In genomic region chr17:46384061-46384801, GRCm38 (mm10) we compare ENCODE assay signal across 7 mouse cellular contexts. TPM values are rescaled to one million over a fixed set of nuclear protein-coding genes. Genes with fewer than 3 reads are reported as not detected.
DNase-seq lines count a peak whose midpoint lies in the region; ATAC-seq and TF ChIP-seq lines count a peak whose summit lies in the region.

No protein-coding gene starts in this region.

- no peak for TF ChIP-seq CTCF in embryonic fibroblast, embryonic 13.5 days (IDR thresholded peaks at IDR 0.05; ENCODE audit: borderline replicate concordance, insufficient read depth, low read length)

- no peak for TF ChIP-seq POLR2A in embryonic fibroblast, embryonic 13.5 days (IDR thresholded peaks at IDR 0.05; ENCODE audit: low read depth, low read length)

- H3K4me1 ChIP-seq in ES-E14 (ENCODE audit: control insufficient read depth in 2 of 2, insufficient read depth in 2 of 2, low read length in 2 of 2, poor library complexity in 1 of 2), result no peaks in the 10 kb centered on the region
- H3K4me1 ChIP-seq in embryonic fibroblast, embryonic 13.5 days (ENCODE audit: control insufficient read depth, insufficient read depth, low read length), result peaks cover 6% of the 10 kb centered on the region
- peaks cover 7% of the 10 kb centered on the region for H3K4me1 ChIP-seq in hindbrain, embryonic 11.5 days (replicated peaks; ENCODE audit: control insufficient read depth, insufficient read depth, low read length)
- H3K4me1 ChIP-seq in limb, embryonic 11.5 days (ENCODE audit: control insufficient read depth, insufficient read depth, low read length), result peaks cover 7% of the 10 kb centered on the region
- H3K4me1 ChIP-seq in midbrain, embryonic 14.5 days (ENCODE audit: control insufficient read depth, insufficient read depth, low read length), result peaks cover 17% of the 10 kb centered on the region
- H3K4me1 ChIP-seq in stomach, embryonic 14.5 days (ENCODE audit: control insufficient read depth, insufficient read depth, low read length), result peaks cover 9% of the 10 kb centered on the region

- peaks cover 2% of the 10 kb centered on the region for H3K36me3 ChIP-seq in ES-E14 (ENCODE audit: control insufficient read depth, insufficient read depth, low read length, poor library complexity, severe bottlenecking)
- 0 out of 2 replicates have a peak, but pooled peaks cover 2% of the 10 kb centered on the region for H3K36me3 ChIP-seq in hindbrain, embryonic 11.5 days (ENCODE audit: control insufficient read depth, insufficient read depth, low read length)
- peaks cover 3% of the 10 kb centered on the region for H3K36me3 ChIP-seq in limb, embryonic 11.5 days (ENCODE audit: control insufficient read depth, insufficient read depth, low read length)
- peaks cover 18% of the 10 kb centered on the region for H3K36me3 ChIP-seq in midbrain, embryonic 14.5 days (ENCODE audit: control insufficient read depth, insufficient read depth, low read length)
- H3K36me3 ChIP-seq in stomach, embryonic 14.5 days (ENCODE audit: control insufficient read depth, insufficient read depth, low read length), result peaks cover 16% of the 10 kb centered on the region

- in situ Hi-C loops in ES-E14 (cut with MboI; ENCODE audit: low sequenced_read_pairs in 2 of 2, unreplicated experiment in 2 of 2), result no loop called here

- WGBS in hindbrain, embryonic 11.5 days, result under 1% methylated on average over 57 of the region's 70 CpGs
- WGBS in limb, embryonic 11.5 days, result under 1% methylated on average over 68 of the region's 70 CpGs
- under 1% methylated on average over 70 of the region's 70 CpGs for WGBS in midbrain, embryonic 14.5 days
- WGBS in stomach, embryonic 14.5 days, result under 1% methylated on average over 68 of the region's 70 CpGs

- H3K9me3 ChIP-seq in ES-E14 (ENCODE audit: control insufficient read depth, insufficient read depth, low read depth, low read length), result no peaks in the 10 kb centered on the region
- H3K9me3 ChIP-seq in hindbrain, embryonic 11.5 days (ENCODE audit: control insufficient read depth, low read length), result no peaks in the 10 kb centered on the region
- no peaks in the 10 kb centered on the region for H3K9me3 ChIP-seq in limb, embryonic 11.5 days (ENCODE audit: control insufficient read depth, low read length)
- H3K9me3 ChIP-seq in midbrain, embryonic 14.5 days (ENCODE audit: control insufficient read depth, low read length), result no peaks in the 10 kb centered on the region
- no peaks in the 10 kb centered on the region for H3K9me3 ChIP-seq in stomach, embryonic 14.5 days (ENCODE audit: control insufficient read depth, low read depth, low read length)

- H3K27ac ChIP-seq in ES-E14 (ENCODE audit: insufficient read depth, low read depth, low read length, poor library complexity, severe bottlenecking), result peak overlapping the region; percentile 36; the same call in 1 of the 2 replicates
- no peak overlapping the region for H3K27ac ChIP-seq in embryonic fibroblast, embryonic 13.5 days (ENCODE audit: insufficient read depth, low read length)
- H3K27ac ChIP-seq in hindbrain, embryonic 11.5 days (ENCODE audit: low read depth, low read length), result peak overlapping the region; percentile 95
- H3K27ac ChIP-seq in limb, embryonic 11.5 days (replicated peaks; ENCODE audit: low read depth, low read length), result peak overlapping the region; percentile 76
- H3K27ac ChIP-seq in midbrain, embryonic 14.5 days (replicated peaks; ENCODE audit: low read depth, low read length), result peak overlapping the region; percentile 93
- H3K27ac ChIP-seq in stomach, embryonic 14.5 days (ENCODE audit: low read length), result peak overlapping the region; percentile 85

- no peaks in the 10 kb centered on the region for H3K27me3 ChIP-seq in hindbrain, embryonic 11.5 days (ENCODE audit: control insufficient read depth, insufficient read depth, low read length)
- H3K27me3 ChIP-seq in limb, embryonic 11.5 days (ENCODE audit: control insufficient read depth, insufficient read depth, low read length), result no peaks in the 10 kb centered on the region
- H3K27me3 ChIP-seq in midbrain, embryonic 14.5 days (ENCODE audit: control insufficient read depth, insufficient read depth, low read length), result no peaks in the 10 kb centered on the region
- no peaks in the 10 kb centered on the region for H3K27me3 ChIP-seq in stomach, embryonic 14.5 days (ENCODE audit: control insufficient read depth, insufficient read depth, low read length)

- peak overlapping the region; percentile 87 for H3K4me2 ChIP-seq in hindbrain, embryonic 11.5 days (replicated peaks; ENCODE audit: low read depth, low read length)
- H3K4me2 ChIP-seq in limb, embryonic 11.5 days (ENCODE audit: low read depth, severe bottlenecking), result peak overlapping the region; percentile 83
- H3K4me2 ChIP-seq in midbrain, embryonic 14.5 days (ENCODE audit: low read length), result peak overlapping the region; percentile 84
- H3K4me2 ChIP-seq in stomach, embryonic 14.5 days (replicated peaks; ENCODE audit: low read depth, low read length), result peak overlapping the region; percentile 68

- H3K9ac ChIP-seq in ES-E14 (ENCODE audit: insufficient read depth, low read depth, low read length, poor library complexity, severe bottlenecking), result peak overlapping the region; percentile 95
- H3K9ac ChIP-seq in hindbrain, embryonic 11.5 days (ENCODE audit: low read depth, low read length), result peak overlapping the region; percentile 92
- peak overlapping the region; percentile 96 for H3K9ac ChIP-seq in limb, embryonic 11.5 days (ENCODE audit: low read length)
- H3K9ac ChIP-seq in midbrain, embryonic 14.5 days (replicated peaks; ENCODE audit: low read length), result peak overlapping the region; percentile 92
- H3K9ac ChIP-seq in stomach, embryonic 14.5 days (replicated peaks; ENCODE audit: low read depth, low read length), result peak overlapping the region; percentile 90

- ATAC-seq in hindbrain, embryonic 11.5 days (ENCODE audit: low FRiP score), result peak; percentile 2
- no peak; the same call in 1 of the 2 replicates for ATAC-seq in limb, embryonic 11.5 days (ENCODE audit: insufficient number of reproducible peaks, low FRiP score, low TSS enrichment, low read depth)
- ATAC-seq in midbrain, embryonic 14.5 days (ENCODE audit: low FRiP score, low TSS enrichment), result peak; percentile 31
- ATAC-seq in stomach, embryonic 14.5 days (ENCODE audit: insufficient number of reproducible peaks, insufficient read depth, low FRiP score, low read depth), result no peak

- no peak for DNase-seq in ES-E14 (ENCODE audit: low read depth, low spot score)
- DNase-seq in adrenal gland, postnatal 25 days, result peak; percentile 21
- DNase-seq in hindbrain, embryonic 11.5 days (ENCODE audit: low spot score), result peak; percentile 60
- peak; percentile 58 for DNase-seq in limb, embryonic 11.5 days (ENCODE audit: low spot score)
- peak; percentile 55 for DNase-seq in midbrain, embryonic 14.5 days

- peak overlapping the region; percentile 87 to 89 for H3K4me3 ChIP-seq in ES-E14 (ENCODE audit: insufficient read depth in 1 of 2, low read depth in 1 of 2, low read length in 2 of 2, poor library complexity in 1 of 2, severe bottlenecking in 1 of 2)
- peak overlapping the region; percentile 70 for H3K4me3 ChIP-seq in embryonic fibroblast, embryonic 13.5 days (ENCODE audit: insufficient read depth, low read length)
- peak overlapping the region; percentile 91 for H3K4me3 ChIP-seq in hindbrain, embryonic 11.5 days (ENCODE audit: low read depth, low read length)
- peak overlapping the region; percentile 71 for H3K4me3 ChIP-seq in limb, embryonic 11.5 days (ENCODE audit: low read depth, low read length)
- H3K4me3 ChIP-seq in midbrain, embryonic 14.5 days (replicated peaks; ENCODE audit: low read depth, low read length), result peak overlapping the region; percentile 91
- H3K4me3 ChIP-seq in stomach, embryonic 14.5 days (ENCODE audit: low read depth, low read length), result peak overlapping the region; percentile 80

RNA-seq across cellular contexts. Expression of gene Zfp318, which starts 0.7 kb away (rescaled TPM):
- total RNA-seq in ES-E14 (2012; rRNA removed), result 14.0 and 19.1 TPM in 2 replicates
- total RNA-seq in adrenal gland, postnatal 25 days (2021), result 34.7 and 38.3 TPM in 2 replicates
- polyA plus RNA-seq in embryonic fibroblast, embryonic 13.5 days (2011; ENCODE audit: insufficient read length, low read depth, missing spikeins), result 24.1 and 32.6 TPM in 2 replicates
- 16.5 and 20.7 TPM in 2 replicates for polyA plus RNA-seq in hindbrain, embryonic 11.5 days (2014; fragmentation: Nextera tagmentation; extraction: Ambion mirVana)
- 16.1 and 17.0 TPM in 2 replicates for polyA plus RNA-seq in limb, embryonic 11.5 days (2014; fragmentation: Nextera tagmentation; extraction: Ambion mirVana)
- 26.2 and 28.0 TPM in 2 replicates for polyA plus RNA-seq in midbrain, embryonic 14.5 days (2014; fragmentation: Nextera tagmentation; extraction: Ambion mirVana)
- polyA plus RNA-seq in stomach, embryonic 14.5 days (2014; fragmentation: Nextera tagmentation; extraction: Ambion mirVana), result 12.7 and 16.5 TPM in 2 replicates

RNA-seq across cellular contexts. Expression of gene Crip3, which starts 44.5 kb away (rescaled TPM):
- total RNA-seq in ES-E14 (2012; rRNA removed), result 0.49 and 0.79 TPM in 2 replicates
- total RNA-seq in adrenal gland, postnatal 25 days (2021), result 0.61 and 1.4 TPM in 2 replicates
- polyA plus RNA-seq in embryonic fibroblast, embryonic 13.5 days (2011; ENCODE audit: insufficient read length, low read depth, missing spikeins), result not detected in 2 replicates
- 0.74 and 0.86 TPM in 2 replicates for polyA plus RNA-seq in hindbrain, embryonic 11.5 days (2014; fragmentation: Nextera tagmentation; extraction: Ambion mirVana)
- polyA plus RNA-seq in limb, embryonic 11.5 days (2014; fragmentation: Nextera tagmentation; extraction: Ambion mirVana), result 0.31 TPM in 1 of 2 replicates, not detected in the other
- 1.00 and 4.2 TPM in 2 replicates for polyA plus RNA-seq in midbrain, embryonic 14.5 days (2014; fragmentation: Nextera tagmentation; extraction: Ambion mirVana)
- polyA plus RNA-seq in stomach, embryonic 14.5 days (2014; fragmentation: Nextera tagmentation; extraction: Ambion mirVana), result 1.3 and 1.7 TPM in 2 replicates

RNA-seq across cellular contexts. Expression of gene Slc22a7, which starts 54.0 kb away (rescaled TPM):
- 3.6 and 6.1 TPM in 2 replicates for total RNA-seq in ES-E14 (2012; rRNA removed)
- not detected in 2 replicates for total RNA-seq in adrenal gland, postnatal 25 days (2021)
- not detected in 2 replicates for polyA plus RNA-seq in embryonic fibroblast, embryonic 13.5 days (2011; ENCODE audit: insufficient read length, low read depth, missing spikeins)
- not detected in 2 replicates for polyA plus RNA-seq in hindbrain, embryonic 11.5 days (2014; fragmentation: Nextera tagmentation; extraction: Ambion mirVana)
- polyA plus RNA-seq in limb, embryonic 11.5 days (2014; fragmentation: Nextera tagmentation; extraction: Ambion mirVana), result not detected in 2 replicates
- not detected in 2 replicates for polyA plus RNA-seq in midbrain, embryonic 14.5 days (2014; fragmentation: Nextera tagmentation; extraction: Ambion mirVana)
- not detected in 2 replicates for polyA plus RNA-seq in stomach, embryonic 14.5 days (2014; fragmentation: Nextera tagmentation; extraction: Ambion mirVana)

RNA-seq across cellular contexts. Expression of gene Abcc10, which starts 56.1 kb away (rescaled TPM):
- total RNA-seq in ES-E14 (2012; rRNA removed), result 17.2 and 25.6 TPM in 2 replicates
- total RNA-seq in adrenal gland, postnatal 25 days (2021), result 12.8 and 14.5 TPM in 2 replicates
- polyA plus RNA-seq in embryonic fibroblast, embryonic 13.5 days (2011; ENCODE audit: insufficient read length, low read depth, missing spikeins), result 3.5 and 3.9 TPM in 2 replicates
- 3.8 and 4.8 TPM in 2 replicates for polyA plus RNA-seq in hindbrain, embryonic 11.5 days (2014; fragmentation: Nextera tagmentation; extraction: Ambion mirVana)
- 5.0 and 5.8 TPM in 2 replicates for polyA plus RNA-seq in limb, embryonic 11.5 days (2014; fragmentation: Nextera tagmentation; extraction: Ambion mirVana)
- polyA plus RNA-seq in midbrain, embryonic 14.5 days (2014; fragmentation: Nextera tagmentation; extraction: Ambion mirVana), result 8.5 and 9.6 TPM in 2 replicates
- polyA plus RNA-seq in stomach, embryonic 14.5 days (2014; fragmentation: Nextera tagmentation; extraction: Ambion mirVana), result 4.6 and 4.9 TPM in 2 replicates

Comparison
In these comparisons a context has a peak if more than half of its experiments do, and no peak if none do; other contexts are left out.
1. ATAC-seq: peak in hindbrain, embryonic 11.5 days (single experiment) and midbrain, embryonic 14.5 days (single experiment); none in limb, embryonic 11.5 days (single experiment) and stomach, embryonic 14.5 days (single experiment).
2. Peak in every context shown above with its lines, with median percentiles within 50 percentile points of each other: H3K4me3 ChIP-seq, H3K9ac ChIP-seq and H3K4me2 ChIP-seq.